Mouse (Mus musculus) liver, embryonic 16.5 days (tissue): ENCODE results near the gene Ren1. TPM values are rescaled to one million over a fixed set of nuclear protein-coding genes. Genes with fewer than 3 reads are reported as not detected.

ENCODE experiments used
- ATAC-seq: fragments of 200-750 bp; cut with Nextera tagmentation; 2 replicates; pipeline ENCODE4 v1.8.0; 2017; ENCODE audit warnings: low read depth, mild to moderate bottlenecking, moderate number of reproducible peaks, moderate library complexity
- H3K27ac ChIP-seq: fragments of 300-500 bp; sonication (generic); 2 replicates; pipeline ENCODE4 v1.5.1; 2014; ENCODE audit warnings: mild to moderate bottlenecking, low read length
- H3K27me3 ChIP-seq: fragments of 300-500 bp; sonication (generic); 2 replicates; pipeline ENCODE4 v1.6.1; 2014; ENCODE audit warnings: low read depth, low read length, mixed read lengths; ENCODE audit not compliant: control insufficient read depth, insufficient read depth
- H3K36me3 ChIP-seq: fragments of 300-500 bp; sonication (generic); 2 replicates; pipeline ENCODE4 v1.6.1; 2014; ENCODE audit warnings: mild to moderate bottlenecking; ENCODE audit not compliant: control insufficient read depth, insufficient read depth
- H3K4me1 ChIP-seq: fragments of 300-500 bp; sonication (generic); 2 replicates; pipeline ENCODE4 v1.6.1; 2014; ENCODE audit warnings: low read depth, low read length, mixed read lengths; ENCODE audit not compliant: control insufficient read depth
- H3K4me2 ChIP-seq: fragments of 300-500 bp; sonication (generic); 2 replicates; pipeline ENCODE4 v1.6.1; 2014; ENCODE audit warnings: low read depth, low read length, mixed read lengths
- H3K4me3 ChIP-seq: fragments of 300-500 bp; sonication (generic); 2 replicates; pipeline ENCODE4 v1.5.1; 2014; ENCODE audit warnings: low read depth, mild to moderate bottlenecking, low read length
- H3K9ac ChIP-seq: fragments of 300-500 bp; sonication (generic); 2 replicates; pipeline ENCODE4 v1.6.1; 2014; ENCODE audit warnings: low read depth, low read length
- H3K9me3 ChIP-seq: fragments of 300-500 bp; sonication (generic); replicated peaks from 2 replicates; pipeline ENCODE4 v1.6.1; 2016; ENCODE audit warnings: low read length; ENCODE audit not compliant: control insufficient read depth
- WGBS: fragments of 180-500 bp; shearing (Covaris S2); extraction: QIAGEN DNeasy Blood & Tissue Kit; methylation state at CpG from one replicate; pipeline ENCODE4 v1.1.7; 2014; ENCODE audit not compliant: insufficient replicate concordance; 5-methylcytosine and 5-hydroxymethylcytosine counted together
- polyA plus RNA-seq: library from polyadenylated mRNA; unstranded; fragments of >200 nt; fragmentation: Nextera tagmentation; extraction: Ambion mirVana; gene quantifications from 2 replicates; pipeline ENCODE4 v1.2.1, GENCODE M21; 2015

Gene Ren1
- polyA plus RNA-seq, 1 experiment from 2014 or later = 0.72 TPM

GRCm38 (mm10) chr1:133387539-133388268 lies 37.4 kb downstream of the Ren1 start:
- peak; percentile 21; the same call in 1 of the 2 replicates for ATAC-seq
- Histone ChIP-seq H3K36me3 (peaks cover 7% of the 10 kb centered on the region), H3K4me3 (no peak overlapping the region), H3K9me3 (no peaks in the 10 kb centered on the region), H3K4me1 (no peaks in the 10 kb centered on the region), H3K27me3 (no peaks in the 10 kb centered on the region), H3K4me2 (no peak overlapping the region), H3K9ac (no peak overlapping the region), H3K27ac (no peak overlapping the region)
- 69% methylated on average over 19 of the region's 19 CpGs for whole genome bisulfite sequencing

GRCm38 (mm10) chr1:133394702-133395101 lies 44.4 kb downstream of the Ren1 start:
- Histone ChIP-seq H3K36me3 (peaks cover 7% of the 10 kb centered on the region), H3K27ac (no peak overlapping the region), H3K27me3 (no peaks in the 10 kb centered on the region), H3K9ac (no peak overlapping the region), H3K4me1 (no peaks in the 10 kb centered on the region), H3K9me3 (no peaks in the 10 kb centered on the region), H3K4me3 (no peak overlapping the region), H3K4me2 (no peak overlapping the region)
- WGBS = 59% methylated on average over 4 of the region's 4 CpGs
- no peak for ATAC-seq

- Histone ChIP-seq H3K36me3 (peaks cover under 1% of the 10 kb centered on the region), H3K9ac (no peak overlapping the region), H3K9me3 (no peaks in the 10 kb centered on the region), H3K27ac (no peak overlapping the region), H3K4me3 (no peak overlapping the region), H3K4me1 (no peaks in the 10 kb centered on the region), H3K4me2 (no peak overlapping the region), H3K27me3 (no peaks in the 10 kb centered on the region)
- ATAC-seq = no peak
- 76% methylated on average over 5 of the region's 5 CpGs for WGBS
These were observed 46.4 kb downstream of the Ren1 start for GRCm38 (mm10) chr1:133396693-133397092.

GRCm38 (mm10) chr1:133397094-133397482 lies 46.8 kb downstream of the Ren1 start:
- H3K4me3 ChIP-seq = no peak overlapping the region
- H3K9me3 ChIP-seq = no peaks in the 10 kb centered on the region
- H3K27ac ChIP-seq = no peak overlapping the region
- H3K9ac ChIP-seq = no peak overlapping the region
- H3K27me3 ChIP-seq = no peaks in the 10 kb centered on the region
- no peaks in the 10 kb centered on the region for H3K36me3 ChIP-seq
- 60% methylated on average over 5 of the region's 5 CpGs for WGBS
- no peak for ATAC-seq
- H3K4me2 ChIP-seq = no peak overlapping the region
- H3K4me1 ChIP-seq = no peaks in the 10 kb centered on the region

- Histone ChIP-seq H3K4me3 (no peak overlapping the region), H3K4me1 (no peaks in the 10 kb centered on the region), H3K27me3 (no peaks in the 10 kb centered on the region), H3K9me3 (no peaks in the 10 kb centered on the region), H3K9ac (no peak overlapping the region), H3K4me2 (no peak overlapping the region), H3K27ac (no peak overlapping the region), H3K36me3 (no peaks in the 10 kb centered on the region)
- WGBS = 29% methylated on average over 17 of the region's 17 CpGs
- ATAC-seq = no peak
These were observed 47.4 kb downstream of the Ren1 start for GRCm38 (mm10) chr1:133397483-133398237.

- Histone ChIP-seq H3K27ac (no peak overlapping the region), H3K4me1 (0 out of 2 replicates have a peak, but pooled peaks cover 4% of the 10 kb centered on the region), H3K4me2 (no peak overlapping the region), H3K27me3 (no peaks in the 10 kb centered on the region), H3K9ac (no peak overlapping the region), H3K36me3 (no peaks in the 10 kb centered on the region), H3K4me3 (no peak overlapping the region), H3K9me3 (no peaks in the 10 kb centered on the region)
- no peak for ATAC-seq
- WGBS = 36% methylated on average over 13 of the region's 13 CpGs
These were observed 49.9 kb downstream of the Ren1 start for GRCm38 (mm10) chr1:133400014-133400725.

GRCm38 (mm10) chr1:133404005-133404404 lies 53.7 kb downstream of the Ren1 start:
- Histone ChIP-seq H3K27ac (no peak overlapping the region), H3K9ac (no peak overlapping the region), H3K9me3 (no peaks in the 10 kb centered on the region), H3K36me3 (no peaks in the 10 kb centered on the region), H3K27me3 (no peaks in the 10 kb centered on the region), H3K4me1 (peaks cover 4% of the 10 kb centered on the region; the same call in 1 of the 2 replicates), H3K4me3 (no peak overlapping the region), H3K4me2 (no peak overlapping the region)
- 52% methylated on average over 4 of the region's 4 CpGs for WGBS
- ATAC-seq = no peak; the same call in 1 of the 2 replicates

- Histone ChIP-seq H3K9me3 (no peaks in the 10 kb centered on the region), H3K4me1 (peaks cover 7% of the 10 kb centered on the region), H3K9ac (no peak overlapping the region), H3K4me3 (no peak overlapping the region), H3K36me3 (no peaks in the 10 kb centered on the region), H3K4me2 (no peak overlapping the region), H3K27ac (no peak overlapping the region), H3K27me3 (no peaks in the 10 kb centered on the region)
- ATAC-seq = no peak
- 52% methylated on average over 7 of the region's 7 CpGs for WGBS
These were observed 56.3 kb downstream of the Ren1 start for GRCm38 (mm10) chr1:133406614-133407013.
